Mouse (Mus musculus): ENCODE results near the gene Eri3. TPM values are rescaled to one million over a fixed set of nuclear protein-coding genes. Genes with fewer than 3 reads are reported as not detected.

Eri3 gene
- polyA plus RNA-seq, 1 experiment: 49.2 TPM

GRCm38 (mm10) chr4:117568846-117569245 lies 18.7 kb downstream of the Eri3 start:
- WGBS: 87% methylated on average over 2 of the region's 2 CpGs
- DNase-seq (ENCODE audit: low read depth, low spot score): no peak

DNA sequence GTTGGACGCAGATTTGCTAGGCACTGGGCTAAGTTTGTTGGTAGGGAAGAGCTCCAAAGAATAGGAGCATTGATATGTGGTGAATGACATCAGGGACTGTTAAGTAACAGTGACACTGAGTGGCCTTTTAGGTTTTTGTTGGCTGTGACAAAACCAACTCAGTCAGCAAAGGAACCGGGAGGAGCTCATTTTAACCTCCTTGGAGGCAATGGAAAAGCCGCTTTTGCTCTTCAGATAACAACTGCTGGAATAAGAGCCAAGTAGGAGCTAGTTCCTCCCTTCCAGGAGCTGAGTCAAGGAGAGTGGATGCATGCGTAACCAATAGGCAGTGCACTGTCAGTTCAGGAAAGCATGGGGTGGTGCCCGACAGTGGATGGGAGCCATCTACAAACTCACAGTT lies 20.8 kb downstream of the Eri3 start:
- 86% methylated on average over 5 of the region's 5 CpGs for WGBS
- DNase-seq (ENCODE audit: low read depth, low spot score): no peak

GRCm38 (mm10) chr4:117577579-117577978 lies 27.4 kb downstream of the Eri3 start:
- DNase-seq (ENCODE audit: low read depth, low spot score): no peak
- 96% methylated on average over 1 of the region's 1 CpGs for WGBS

DNA sequence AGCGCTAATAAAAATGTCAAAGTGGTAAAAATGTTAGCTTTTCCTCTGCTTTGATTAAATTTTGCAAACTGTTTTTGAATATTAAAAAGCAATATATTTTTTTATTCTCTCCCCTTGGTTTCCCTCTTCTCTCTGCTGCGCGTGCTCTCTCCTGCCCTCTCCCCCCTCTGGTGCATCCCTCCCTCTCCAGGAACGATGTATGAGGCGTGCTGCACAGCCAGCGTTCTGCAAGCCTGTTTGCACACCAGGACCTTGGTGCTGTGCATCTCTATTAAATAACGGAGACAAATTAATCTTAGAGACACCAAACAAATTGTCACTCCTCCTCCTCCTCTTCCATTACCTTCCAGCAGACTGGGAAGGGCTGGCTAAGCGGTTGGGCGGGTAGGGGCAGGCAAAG lies 31.5 kb downstream of the Eri3 start:
- no peak for DNase-seq (ENCODE audit: low read depth, low spot score)

GRCm38 (mm10) chr4:117585995-117586394 lies 35.8 kb downstream of the Eri3 start:
- WGBS: 55% methylated on average over 2 of the region's 2 CpGs
- DNase-seq (ENCODE audit: low read depth, low spot score): no peak

More for the DNA sequence above, 31.5 kb downstream of the Eri3 start:
- WGBS: 89% methylated on average over 9 of the region's 9 CpGs

GRCm38 (mm10) chr4:117587447-117587846 lies 37.3 kb downstream of the Eri3 start:
- 44% methylated on average over 4 of the region's 4 CpGs for WGBS
- no peak for DNase-seq (ENCODE audit: low read depth, low spot score)

GRCm38 (mm10) chr4:117589081-117589660 lies 39.0 kb downstream of the Eri3 start:
- 47% methylated on average over 8 of the region's 8 CpGs for WGBS
- no peak for DNase-seq (ENCODE audit: low read depth, low spot score)

- 81% methylated on average over 2 of the region's 2 CpGs for WGBS
- DNase-seq (ENCODE audit: low read depth, low spot score): no peak
These were observed 40.6 kb downstream of the Eri3 start for GRCm38 (mm10) chr4:117590781-117591180.

DNA sequence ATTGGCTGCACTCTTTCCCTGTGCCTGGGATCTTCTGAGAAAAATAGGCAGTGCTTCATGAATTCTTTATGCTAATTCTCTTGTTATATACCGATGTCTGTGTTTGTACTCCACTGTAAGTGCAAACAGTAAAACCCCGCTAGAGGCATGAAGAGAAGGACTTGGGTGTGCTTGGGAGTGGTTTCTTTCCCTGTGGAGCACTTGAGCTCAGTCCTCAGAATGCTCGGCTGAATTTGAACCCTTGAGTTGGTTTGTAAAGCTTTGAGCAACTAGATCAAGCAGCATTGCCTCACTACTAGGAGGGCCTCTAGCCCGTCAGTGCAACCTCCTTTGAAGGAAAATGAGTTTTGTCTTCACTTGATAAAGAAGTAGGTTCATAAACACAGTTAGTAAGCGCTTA lies 42.0 kb downstream of the Eri3 start:
- WGBS: 67% methylated on average over 5 of the region's 5 CpGs
- DNase-seq (ENCODE audit: low read depth, low spot score): no peak

GRCm38 (mm10) chr4:117595293-117595692 lies 45.1 kb downstream of the Eri3 start:
- 92% methylated on average over 10 of the region's 10 CpGs for WGBS
- DNase-seq (ENCODE audit: low read depth, low spot score): no peak

- WGBS: 86% methylated on average over 7 of the region's 7 CpGs
- no peak for DNase-seq (ENCODE audit: low read depth, low spot score)
These were observed 49.9 kb downstream of the Eri3 start for GRCm38 (mm10) chr4:117599986-117600565.

DNA sequence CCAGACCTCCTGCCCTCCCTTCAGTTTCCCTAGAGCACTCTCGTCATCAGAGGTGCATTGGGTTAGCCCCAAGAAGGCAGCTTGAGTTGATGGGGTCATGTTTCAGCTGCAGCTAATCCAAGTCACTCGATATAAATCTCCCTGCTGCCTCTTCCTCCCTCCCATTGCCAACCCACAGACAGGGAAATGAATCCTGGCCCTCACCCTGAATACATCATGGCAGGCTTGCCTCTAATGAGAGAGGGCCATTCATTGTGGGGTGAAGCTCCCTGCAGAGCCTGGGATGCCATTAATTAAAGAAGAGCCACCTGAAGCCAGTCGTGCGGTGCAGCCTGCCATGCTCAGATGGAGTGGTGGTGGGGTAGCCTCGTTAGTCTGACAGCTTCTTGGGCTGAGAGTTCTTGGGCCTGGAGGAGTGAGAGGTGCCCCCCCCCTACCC lies 51.2 kb downstream of the Eri3 start:
- no peak for DNase-seq (ENCODE audit: low read depth, low spot score)
- whole genome bisulfite sequencing: 84% methylated on average over 5 of the region's 5 CpGs

- DNase-seq (ENCODE audit: low read depth, low spot score): no peak
- WGBS: 73% methylated on average over 16 of the region's 16 CpGs
These were observed 55.2 kb downstream of the Eri3 start for GRCm38 (mm10) chr4:117605099-117605953.

DNA sequence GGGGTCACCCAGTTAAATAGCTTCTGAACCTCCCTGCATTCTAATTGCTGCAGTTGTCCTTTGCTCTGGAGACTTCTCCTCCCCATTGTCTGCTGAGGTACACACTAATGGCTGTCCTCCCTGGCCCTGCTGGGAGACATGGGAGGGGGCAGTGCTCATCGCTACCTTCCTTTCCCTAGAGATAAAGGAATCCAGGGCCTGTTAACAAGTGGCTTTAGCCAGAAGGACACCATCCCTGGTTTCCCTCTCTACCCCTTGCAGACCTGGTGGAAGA lies 55.7 kb downstream of the Eri3 start:
- 91% methylated on average over 1 of the region's 1 CpGs for WGBS
- DNase-seq (ENCODE audit: low read depth, low spot score): no peak

- WGBS: 89% methylated on average over 5 of the region's 5 CpGs
- DNase-seq (ENCODE audit: low read depth, low spot score): no peak
These were observed 56.9 kb downstream of the Eri3 start for GRCm38 (mm10) chr4:117606831-117607610.

- no peak for DNase-seq (ENCODE audit: low read depth, low spot score)
- WGBS: 27% methylated on average over 9 of the region's 9 CpGs
These were observed 58.1 kb downstream of the Eri3 start for GRCm38 (mm10) chr4:117608265-117608664.

- 81% methylated on average over 7 of the region's 7 CpGs for WGBS
These were observed 59.3 kb downstream of the Eri3 start for GRCm38 (mm10) chr4:117609371-117610039.

GRCm38 (mm10) chr4:117611385-117611784 lies 61.2 kb downstream of the Eri3 start:
- WGBS: 61% methylated on average over 4 of the region's 4 CpGs
- DNase-seq (ENCODE audit: low read depth, low spot score): no peak

More at GRCm38 (mm10) chr4:117609371-117610039, 59.3 kb downstream of the Eri3 start:
- DNase-seq (ENCODE audit: low read depth, low spot score): no peak

DNA sequence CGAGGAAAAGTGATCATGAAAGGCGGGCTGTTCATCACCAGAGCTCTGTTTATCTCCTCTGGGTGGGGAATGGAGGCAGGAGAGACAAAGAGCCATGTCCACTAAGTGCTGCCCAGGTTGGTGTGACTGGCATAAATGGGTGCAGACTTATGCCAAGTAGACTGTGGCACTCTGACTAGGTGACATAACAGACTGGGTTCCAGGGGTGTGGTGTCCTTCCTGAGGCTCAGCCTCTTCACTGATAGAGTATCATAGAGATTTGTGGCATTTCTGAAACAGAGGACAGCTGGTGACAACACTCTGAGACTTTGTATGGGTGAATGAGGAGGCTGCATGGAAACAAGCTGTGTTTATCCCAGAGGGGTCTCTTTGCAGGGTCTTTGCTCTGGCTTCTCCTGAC lies 61.6 kb downstream of the Eri3 start:
- 64% methylated on average over 2 of the region's 2 CpGs for WGBS
- no peak for DNase-seq (ENCODE audit: low read depth, low spot score)

GRCm38 (mm10) chr4:117612713-117613112 lies 62.5 kb downstream of the Eri3 start:
- DNase-seq (ENCODE audit: low read depth, low spot score): no peak
- WGBS: 38% methylated on average over 5 of the region's 5 CpGs

Data from large intestine, adult 2 months (tissue).